Mouse (Mus musculus) right cerebral cortex, adult 18-20 months (tissue): ENCODE measurements at regions not wholly inside any gene's neighbourhood (a gene's known extent, or its start where the extent isn't known, plus 50 kb on each side); places are given as distances from the start of the nearest gene placed in this dataset.

Experiments used
- DNase-seq: peaks from one replicate; pipeline ENCODE4 v3.0.0; 2022; ENCODE audit warnings: mixed read lengths

DNA sequence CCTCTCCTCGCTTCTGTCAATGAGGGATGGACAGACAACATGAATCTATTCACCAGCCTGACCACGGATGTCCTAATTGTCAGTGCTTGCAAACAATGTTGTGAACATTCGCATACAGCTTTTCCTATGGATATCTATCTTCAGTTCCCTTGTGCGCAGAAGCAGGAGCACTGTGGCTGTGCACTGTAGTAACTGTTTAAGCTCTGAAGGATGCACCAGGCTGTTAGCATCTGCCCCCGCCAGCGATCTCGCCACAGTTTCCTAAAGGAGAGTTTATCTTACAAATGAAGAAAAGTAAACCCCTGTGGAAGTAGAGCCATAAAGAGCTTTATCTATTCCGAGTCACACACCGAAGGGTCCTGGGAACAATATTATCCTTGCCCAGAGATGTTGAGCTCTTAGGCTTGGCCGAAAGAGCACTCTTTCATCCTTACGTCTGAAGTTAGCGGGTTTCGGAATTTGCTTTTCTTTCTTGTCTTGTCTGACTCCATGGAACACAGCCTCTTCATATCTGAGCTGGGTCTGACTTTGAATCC lies 357.4 kb downstream of the Agtpbp1 start:
- no peak for DNase-seq

GRCm38 (mm10) chr13:59220587-59220986 lies 364.4 kb downstream of the Agtpbp1 start:
- no peak for DNase-seq

- no peak for DNase-seq
These were observed 364.9 kb downstream of the Agtpbp1 start for GRCm38 (mm10) chr13:59220156-59220555.

DNA sequence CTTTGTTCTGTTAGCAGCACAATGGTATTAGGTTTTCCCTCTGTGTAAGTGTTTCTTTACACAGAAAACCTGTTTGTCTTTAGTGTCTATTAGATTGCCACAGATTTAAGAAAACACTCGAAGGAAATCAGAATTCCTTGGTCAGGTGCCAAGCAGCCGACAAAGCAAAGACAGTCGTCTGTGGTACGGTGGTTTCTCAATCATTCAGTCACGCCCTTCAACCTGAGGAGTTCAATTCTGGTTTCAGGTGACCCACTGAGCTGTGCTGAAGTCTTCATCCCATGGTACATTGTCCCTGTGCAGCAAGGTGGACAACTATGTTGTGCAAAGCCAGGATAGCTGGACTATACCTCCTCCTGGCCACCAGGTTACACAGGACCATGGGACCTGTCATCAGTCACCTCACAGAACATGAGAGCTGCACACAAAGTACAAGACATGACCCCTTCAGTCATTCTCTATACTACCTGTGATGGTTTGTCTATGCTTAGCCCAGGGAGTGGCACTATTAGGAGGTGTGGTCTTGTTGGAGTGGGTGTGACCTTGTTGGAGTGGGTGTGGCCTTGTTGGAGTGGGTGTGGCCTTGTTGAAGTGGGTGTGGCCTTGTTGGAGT lies 368.2 kb downstream of the Agtpbp1 start:
- no peak for DNase-seq

GRCm38 (mm10) chr13:59212296-59212701 lies 372.7 kb downstream of the Agtpbp1 start:
- DNase-seq: peak; percentile 83

- DNase-seq: no peak
These were observed 374.2 kb downstream of the Agtpbp1 start for GRCm38 (mm10) chr13:59210828-59211227.

DNA sequence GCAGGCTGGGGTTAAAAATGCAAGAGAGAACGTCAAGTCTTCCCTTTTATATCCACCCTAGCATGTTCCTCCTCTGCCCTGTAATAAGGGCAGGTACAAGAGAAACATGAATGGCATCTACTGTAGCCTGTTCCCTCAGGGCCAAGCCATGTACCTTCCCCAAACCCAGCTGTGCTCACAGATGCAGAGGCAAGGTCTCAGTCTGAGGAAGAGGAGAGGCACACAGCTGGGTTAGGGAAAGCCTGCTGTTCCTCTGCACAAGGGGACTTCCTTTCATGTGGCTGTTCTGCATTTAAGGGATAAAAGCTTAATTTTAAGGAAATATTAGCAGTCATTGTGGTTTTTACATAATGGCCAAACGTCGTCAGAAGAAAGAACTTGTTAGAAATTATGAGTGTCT lies 378.8 kb downstream of the Agtpbp1 start:
- DNase-seq: no peak

- no peak for DNase-seq
These were observed 380.5 kb downstream of the Agtpbp1 start for GRCm38 (mm10) chr13:59204506-59204905.

- no peak for DNase-seq
These were observed 388.7 kb downstream of the Agtpbp1 start for GRCm38 (mm10) chr13:59196311-59196710.

DNA sequence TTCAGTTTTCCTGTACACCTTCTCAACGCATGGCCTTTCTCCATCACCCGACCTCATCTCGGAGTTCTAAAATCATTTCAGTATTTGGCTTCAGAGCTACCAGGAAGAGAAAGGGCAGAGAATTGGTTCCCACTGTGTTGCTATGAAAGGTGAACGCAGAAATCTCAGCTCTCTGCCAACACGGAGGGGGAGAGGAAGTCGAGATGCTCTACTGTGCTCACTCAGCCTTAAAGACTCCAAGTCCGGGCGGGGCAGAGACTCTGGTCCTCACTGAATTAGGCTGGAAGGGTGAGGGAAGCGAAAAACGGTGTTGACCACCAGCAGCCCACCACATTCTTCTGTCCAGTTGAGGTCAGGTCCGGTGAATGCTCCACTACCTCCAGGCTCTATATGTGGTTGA lies 382.1 kb downstream of the Ntrk2 start:
- no peak for DNase-seq
